Mouse (Mus musculus): ENCODE measurements around the gene Steap1. TPM values are rescaled to one million over a fixed set of nuclear protein-coding genes. Genes with fewer than 3 reads are reported as not detected.

The Steap1 gene
- polyA plus RNA-seq, 1 experiment, result 90.3 TPM

DNA sequence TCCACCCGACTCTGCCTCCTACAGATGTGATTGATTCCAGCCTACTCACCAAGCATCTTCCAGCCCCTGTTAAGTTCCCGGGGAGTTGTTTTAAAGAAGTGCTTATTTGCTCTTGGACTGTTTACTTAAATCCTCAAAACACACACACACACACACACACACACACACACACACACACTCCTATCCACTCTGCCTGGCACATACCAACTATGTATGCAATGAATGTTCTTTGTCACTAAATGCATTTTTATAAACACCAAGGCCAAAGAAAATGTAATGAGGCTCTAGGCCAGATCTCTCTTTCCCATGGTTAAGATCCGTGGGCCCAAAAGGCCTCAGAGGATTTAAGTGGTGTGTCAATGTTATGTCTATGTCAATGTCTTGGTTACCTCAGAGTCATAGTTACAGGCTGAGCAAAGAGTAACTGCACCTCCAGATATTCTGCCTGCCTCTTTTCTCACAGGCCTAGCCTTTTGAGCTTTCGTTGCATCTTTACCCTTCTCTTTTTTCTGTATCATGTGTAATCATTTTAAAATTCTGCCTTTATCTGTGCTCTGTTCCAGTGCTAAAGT is 56.9 kb downstream of the Steap1 start:
- Histone ChIP-seq H3K4me3 (peak overlapping the region; percentile 73), H3K4me2 (ENCODE audit: low read depth) (peak overlapping the region; percentile 87), H3K27me3 (ENCODE audit: control insufficient read depth, insufficient read depth, insufficient read length) (no peaks in the 10 kb centered on the region)

DNA sequence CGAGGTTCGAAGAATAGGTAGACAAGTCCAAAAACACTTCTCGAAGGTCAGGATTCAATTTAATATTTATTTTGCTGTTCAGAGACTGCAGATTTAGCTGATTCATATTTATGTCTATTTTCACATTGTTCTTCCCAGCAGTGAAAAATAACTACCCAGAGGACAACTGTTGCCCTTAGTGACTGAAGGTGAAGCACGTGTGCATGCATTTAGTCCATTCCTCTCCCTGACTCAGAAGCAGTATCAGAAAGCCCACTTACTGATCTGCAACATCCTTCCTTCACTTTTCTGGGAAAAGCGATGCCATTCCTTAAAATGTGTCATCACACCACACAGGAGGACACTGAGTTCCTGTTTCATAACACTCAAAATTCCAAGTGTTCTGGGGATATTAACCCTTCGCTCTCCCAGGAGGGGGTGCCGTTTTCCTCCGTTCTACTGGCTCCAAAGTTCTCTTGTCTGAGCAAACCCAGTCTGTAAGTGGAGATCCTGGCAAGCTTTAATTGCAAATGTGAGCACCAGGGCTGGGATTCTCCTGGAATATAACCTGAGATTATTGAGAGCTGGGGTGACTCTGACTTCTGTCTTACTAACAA is 60.1 kb downstream of the Steap1 start:
- H3ac ChIP-seq (ENCODE audit: control insufficient read depth, insufficient read length), result no peak overlapping the region
- TF ChIP-seq MYOG (IDR thresholded peaks at IDR 0.05; ENCODE audit: control insufficient read depth in 1 of 3, insufficient read depth in 1 of 3, insufficient read length in 2 of 3, low read depth in 2 of 3) (no peak), REST (IDR thresholded peaks at IDR 0.05; ENCODE audit: insufficient read depth, insufficient read length) (no peak), SRF (IDR thresholded peaks at IDR 0.05; ENCODE audit: control insufficient read depth, insufficient read length, low read depth) (no peak), MYOD1 (IDR thresholded peaks at IDR 0.05; ENCODE audit: control insufficient read depth in 1 of 3, insufficient read length in 2 of 3, low read depth in 2 of 3) (peak in 1 of 3 experiments; percentile 14), USF1 (IDR thresholded peaks at IDR 0.05; ENCODE audit: low read depth) (peak; percentile 26), E2F4 (IDR thresholded peaks at IDR 0.05; ENCODE audit: insufficient read depth) (no peak)

More for the DNA sequence above, 56.9 kb downstream of the Steap1 start:
- Histone ChIP-seq H3K36me3 (ENCODE audit: control insufficient read depth, insufficient read depth) (no peaks in the 10 kb centered on the region), H3K79me2 (ENCODE audit: control insufficient read depth, insufficient read depth) (peaks cover 40% of the 10 kb centered on the region), H3ac (ENCODE audit: control insufficient read depth, insufficient read length) (no peak overlapping the region)
- TF ChIP-seq POLR2AphosphoS2 (IDR thresholded peaks at IDR 0.05; ENCODE audit: insufficient read length, low read depth) (no peak), POLR2A (IDR thresholded peaks at IDR 0.05; ENCODE audit: insufficient read length, low read depth) (no peak), SRF (IDR thresholded peaks at IDR 0.05; ENCODE audit: control insufficient read depth, insufficient read length, low read depth) (no peak), CEBPB (IDR thresholded peaks at IDR 0.05; ENCODE audit: insufficient read depth, poor library complexity, severe bottlenecking) (no peak), MYOG (IDR thresholded peaks at IDR 0.05; ENCODE audit: control insufficient read depth in 1 of 3, insufficient read depth in 1 of 3, insufficient read length in 2 of 3, low read depth in 2 of 3) (no peak), TCF12 (IDR thresholded peaks at IDR 0.05; ENCODE audit: insufficient read depth, poor library complexity, severe bottlenecking) (no peak), TCF3 (IDR thresholded peaks at IDR 0.05; ENCODE audit: insufficient read length, low read depth) (no peak), MAX (IDR thresholded peaks at IDR 0.05; ENCODE audit: low read depth) (no peak), E2F4 (IDR thresholded peaks at IDR 0.05; ENCODE audit: insufficient read depth) (no peak), REST (IDR thresholded peaks at IDR 0.05; ENCODE audit: insufficient read depth, insufficient read length) (no peak), USF1 (IDR thresholded peaks at IDR 0.05; ENCODE audit: low read depth) (no peak), MYOD1 (IDR thresholded peaks at IDR 0.05; ENCODE audit: control insufficient read depth in 1 of 3, insufficient read length in 2 of 3, low read depth in 2 of 3) (no peak)

DNA sequence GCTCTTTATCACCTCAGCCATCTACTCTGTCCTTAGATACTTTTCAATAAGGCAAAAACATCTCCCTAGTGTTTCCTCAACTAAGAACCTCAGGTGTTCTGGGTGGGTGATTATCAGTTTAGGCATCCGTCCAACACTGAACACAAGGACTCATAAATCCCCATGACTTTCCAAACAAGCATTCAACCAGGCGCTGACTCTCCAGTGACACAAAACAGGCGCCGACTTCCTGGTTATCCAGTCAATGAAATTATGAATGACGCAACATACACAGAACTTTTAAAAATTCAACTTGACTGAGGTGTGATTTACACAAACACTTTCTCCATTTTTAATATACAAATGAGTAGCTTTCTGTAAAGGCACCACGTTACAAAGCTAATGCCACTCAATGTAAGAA is 60.9 kb downstream of the Steap1 start:
- Histone ChIP-seq H3ac (ENCODE audit: control insufficient read depth, insufficient read length) (no peak overlapping the region), H3K4me3 (no peak overlapping the region)
- TF ChIP-seq TCF3 (IDR thresholded peaks at IDR 0.05; ENCODE audit: insufficient read length, low read depth), result no peak
- TF ChIP-seq CEBPB (IDR thresholded peaks at IDR 0.05; ENCODE audit: insufficient read depth, poor library complexity, severe bottlenecking), result peak; percentile 61
- TF ChIP-seq TCF12 (IDR thresholded peaks at IDR 0.05; ENCODE audit: insufficient read depth, poor library complexity, severe bottlenecking), result no peak
- TF ChIP-seq E2F4 (IDR thresholded peaks at IDR 0.05; ENCODE audit: insufficient read depth), result no peak
- no peak for TF ChIP-seq REST (IDR thresholded peaks at IDR 0.05; ENCODE audit: insufficient read depth, insufficient read length)
- no peak for TF ChIP-seq POLR2AphosphoS2 (IDR thresholded peaks at IDR 0.05; ENCODE audit: insufficient read length, low read depth)
- TF ChIP-seq SRF (IDR thresholded peaks at IDR 0.05; ENCODE audit: control insufficient read depth, insufficient read length, low read depth), result no peak
- no peak for TF ChIP-seq POLR2A (IDR thresholded peaks at IDR 0.05; ENCODE audit: insufficient read length, low read depth)

More for the DNA sequence above, 60.1 kb downstream of the Steap1 start:
- no peaks in the 10 kb centered on the region for H3K27me3 ChIP-seq (ENCODE audit: control insufficient read depth, insufficient read depth, insufficient read length)
- H3K4me2 ChIP-seq (ENCODE audit: low read depth), result peak overlapping the region; percentile 62
- H3K79me2 ChIP-seq (ENCODE audit: control insufficient read depth, insufficient read depth), result peaks cover 43% of the 10 kb centered on the region
- H3K4me3 ChIP-seq, result no peak overlapping the region
- H3K36me3 ChIP-seq (ENCODE audit: control insufficient read depth, insufficient read depth), result no peaks in the 10 kb centered on the region

DNA sequence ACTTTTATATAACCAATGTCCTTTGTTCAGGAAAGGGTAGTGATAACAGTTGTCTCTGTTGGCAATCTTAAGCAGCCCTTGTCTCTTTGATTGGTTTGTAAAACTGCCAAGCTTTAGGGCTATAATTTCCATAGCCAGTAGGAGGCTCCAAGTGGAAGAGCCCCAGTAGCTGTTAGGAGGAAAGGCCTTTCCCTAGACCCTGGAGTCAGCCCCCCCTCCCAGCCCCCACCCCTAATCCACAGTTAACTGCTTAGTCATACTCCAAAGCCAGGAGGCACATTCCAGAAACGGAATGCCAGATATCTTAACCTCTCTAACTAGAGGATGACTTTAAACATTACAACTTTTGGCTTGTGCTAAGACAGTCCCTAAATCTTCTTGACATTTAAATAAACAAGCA is 62.2 kb downstream of the Steap1 start:
- Histone ChIP-seq H3K36me3 (ENCODE audit: control insufficient read depth, insufficient read depth) (peaks cover 4% of the 10 kb centered on the region), H3ac (ENCODE audit: control insufficient read depth, insufficient read length) (no peak overlapping the region), H3K27me3 (ENCODE audit: control insufficient read depth, insufficient read depth, insufficient read length) (no peaks in the 10 kb centered on the region), H3K4me3 (no peak overlapping the region), H3K4me2 (ENCODE audit: low read depth) (peak overlapping the region; percentile 61), H3K79me2 (ENCODE audit: control insufficient read depth, insufficient read depth) (peaks cover 31% of the 10 kb centered on the region)
- no peak for TF ChIP-seq CEBPB (IDR thresholded peaks at IDR 0.05; ENCODE audit: insufficient read depth, poor library complexity, severe bottlenecking)
- no peak for TF ChIP-seq E2F4 (IDR thresholded peaks at IDR 0.05; ENCODE audit: insufficient read depth)
- no peak for TF ChIP-seq MYOG (IDR thresholded peaks at IDR 0.05; ENCODE audit: control insufficient read depth in 1 of 3, insufficient read depth in 1 of 3, insufficient read length in 2 of 3, low read depth in 2 of 3)
- TF ChIP-seq TCF12 (IDR thresholded peaks at IDR 0.05; ENCODE audit: insufficient read depth, poor library complexity, severe bottlenecking), result no peak

More for the DNA sequence above, 60.9 kb downstream of the Steap1 start:
- H3K36me3 ChIP-seq (ENCODE audit: control insufficient read depth, insufficient read depth), result no peaks in the 10 kb centered on the region
- H3K4me2 ChIP-seq (ENCODE audit: low read depth), result peak overlapping the region; percentile 62
- H3K79me2 ChIP-seq (ENCODE audit: control insufficient read depth, insufficient read depth), result peaks cover 43% of the 10 kb centered on the region
- no peaks in the 10 kb centered on the region for H3K27me3 ChIP-seq (ENCODE audit: control insufficient read depth, insufficient read depth, insufficient read length)

Other genes with a start within 250 kb of the Steap1 start
- 15.0 TPM for gene Cldn12, start 234.4 kb downstream of the Steap1 start, polyA plus RNA-seq (2012; fragmentation: generic; extraction: Trizol)
- 4.6 TPM for gene Gtpbp10, start 189.8 kb downstream of the Steap1 start, polyA plus RNA-seq (2012; fragmentation: generic; extraction: Trizol)
- gene Gm8773, start 175.5 kb downstream of the Steap1 start, polyA plus RNA-seq (2012; fragmentation: generic; extraction: Trizol), result 0.44 TPM
- 2.3 TPM for gene Cfap69, start 85.1 kb downstream of the Steap1 start, polyA plus RNA-seq (2012; fragmentation: generic; extraction: Trizol)
- 15.5 TPM for gene Steap2, start 54.7 kb downstream of the Steap1 start, polyA plus RNA-seq (2012; fragmentation: generic; extraction: Trizol)